Mouse (Mus musculus): ENCODE measurements around the gene Crygc.

GRCm38 (mm10) chr1:65112031-65112806 is 38.7 kb upstream of the Crygc start:
- TF ChIP-seq CTCF (conservative IDR thresholded peaks at IDR 0.05; ENCODE audit: low read length) (peak; percentile 83), NANOG (IDR thresholded peaks at IDR 0.05; ENCODE audit: borderline replicate concordance, low read length) (no peak), POU5F1 (IDR thresholded peaks at IDR 0.05; ENCODE audit: borderline replicate concordance, low read length) (no peak)
